In the genomic region with DNA sequence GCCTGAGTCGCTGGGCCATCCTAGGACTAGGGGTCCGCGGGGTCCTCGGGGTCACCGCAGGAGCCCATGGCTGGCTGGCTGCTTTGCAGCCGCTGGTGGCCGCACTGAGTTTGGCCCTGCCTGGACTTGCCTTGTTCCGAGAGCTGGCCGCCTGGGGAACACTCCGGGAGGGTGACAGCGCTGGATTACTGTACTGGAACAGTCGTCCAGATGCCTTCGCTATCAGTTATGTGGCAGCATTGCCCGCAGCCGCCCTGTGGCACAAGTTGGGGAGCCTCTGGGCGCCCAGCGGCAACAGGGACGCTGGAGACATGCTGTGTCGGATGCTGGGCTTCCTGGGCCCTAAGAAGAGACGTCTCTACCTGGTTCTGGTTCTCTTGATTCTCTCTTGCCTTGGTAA, we compare ENCODE assay signal across 7 mouse cellular contexts. TPM values are rescaled to one million over a fixed set of nuclear protein-coding genes. Genes with fewer than 3 reads are reported as not detected.
DNase-seq lines count a peak whose midpoint lies in the region; ATAC-seq and TF ChIP-seq lines count a peak whose summit lies in the region.

No protein-coding gene starts in this region.

- no peak for TF ChIP-seq POLR2A in embryonic fibroblast, embryonic 13.5 days (IDR thresholded peaks at IDR 0.05; ENCODE audit: low read depth, low read length)

- WGBS in hindbrain, embryonic 15.5 days, result 2% methylated on average over 20 of the region's 20 CpGs
- WGBS in midbrain, embryonic 11.5 days, result 3% methylated on average over 20 of the region's 20 CpGs

- no peaks in the 10 kb centered on the region for H3K9me3 ChIP-seq in hindbrain, embryonic 15.5 days
- H3K9me3 ChIP-seq in midbrain, embryonic 11.5 days (ENCODE audit: control insufficient read depth, low read length), result no peaks in the 10 kb centered on the region

- H3K4me3 ChIP-seq in embryonic fibroblast, embryonic 13.5 days (ENCODE audit: insufficient read depth, low read length), result peak overlapping the region; percentile 68
- peak overlapping the region; percentile 46 for H3K4me3 ChIP-seq in hindbrain, embryonic 15.5 days
- H3K4me3 ChIP-seq in midbrain, embryonic 11.5 days (ENCODE audit: low read depth, low read length), result peak overlapping the region; percentile 30

- H3K4me2 ChIP-seq in hindbrain, embryonic 15.5 days, result peak overlapping the region; percentile 77
- H3K4me2 ChIP-seq in midbrain, embryonic 11.5 days, result peak overlapping the region; percentile 55

- 0 out of 2 replicates have a peak, but pooled peaks have one; percentile 11 for ATAC-seq in hindbrain, embryonic 15.5 days (ENCODE audit: low FRiP score, low read depth)
- ATAC-seq in midbrain, embryonic 11.5 days (ENCODE audit: low FRiP score), result peak; percentile 30; the same call in 1 of the 2 replicates

- no peak for TF ChIP-seq CTCF in embryonic fibroblast, embryonic 13.5 days (IDR thresholded peaks at IDR 0.05; ENCODE audit: borderline replicate concordance, insufficient read depth, low read length)

- no peaks in the 10 kb centered on the region for H3K4me1 ChIP-seq in embryonic fibroblast, embryonic 13.5 days (ENCODE audit: control insufficient read depth, insufficient read depth, low read length)
- peaks cover 15% of the 10 kb centered on the region for H3K4me1 ChIP-seq in hindbrain, embryonic 15.5 days (replicated peaks)
- peaks cover 11% of the 10 kb centered on the region for H3K4me1 ChIP-seq in midbrain, embryonic 11.5 days (ENCODE audit: control insufficient read depth, insufficient read depth, low read length)

- peak overlapping the region; percentile 44 for H3K9ac ChIP-seq in hindbrain, embryonic 15.5 days
- H3K9ac ChIP-seq in midbrain, embryonic 11.5 days (ENCODE audit: low read length), result peak overlapping the region; percentile 33

- peaks cover 64% of the 10 kb centered on the region for H3K27me3 ChIP-seq in hindbrain, embryonic 15.5 days
- peaks cover 44% of the 10 kb centered on the region for H3K27me3 ChIP-seq in midbrain, embryonic 11.5 days (ENCODE audit: control insufficient read depth, insufficient read depth, low read length)

- DNase-seq in urinary bladder, adult 2 months (ENCODE audit: low spot score), result peak; percentile 56
- DNase-seq in urinary bladder, postnatal 10 days (ENCODE audit: low spot score), result no peak
- peak; percentile 84 for DNase-seq in midbrain, embryonic 11.5 days (ENCODE audit: low spot score, missing footprints)
- DNase-seq in urinary bladder, postnatal 36 days (ENCODE audit: low spot score in 2 of 2), result peak; percentile 38 to 45
- DNase-seq in layer of hippocampus, postnatal 14 days (ENCODE audit: low spot score in 2 of 2), result no peak

- no peaks in the 10 kb centered on the region for H3K36me3 ChIP-seq in hindbrain, embryonic 15.5 days
- H3K36me3 ChIP-seq in midbrain, embryonic 11.5 days (ENCODE audit: control insufficient read depth, insufficient read depth, low read length), result no peaks in the 10 kb centered on the region

- peak overlapping the region; percentile 64 for H3K27ac ChIP-seq in embryonic fibroblast, embryonic 13.5 days (ENCODE audit: insufficient read depth, low read length)
- H3K27ac ChIP-seq in hindbrain, embryonic 15.5 days (replicated peaks), result no peak overlapping the region
- H3K27ac ChIP-seq in midbrain, embryonic 11.5 days (ENCODE audit: low read depth, low read length), result no peak overlapping the region

RNA-seq across cellular contexts. Expression of a gene that starts 0.4 kb away (rescaled TPM):
- 34.7 and 37.4 TPM in 2 replicates for polyA plus RNA-seq in urinary bladder, adult 2 months (2012; rRNA removed)
- polyA plus RNA-seq in embryonic fibroblast, embryonic 13.5 days (2011; ENCODE audit: insufficient read length, low read depth, missing spikeins), result 2.7 and 11.9 TPM in 2 replicates
- 1.4 and 2.4 TPM in 2 replicates for polyA plus RNA-seq in hindbrain, embryonic 15.5 days (2015; fragmentation: Nextera tagmentation; extraction: Ambion mirVana)
- polyA plus RNA-seq in midbrain, embryonic 11.5 days (2014; fragmentation: Nextera tagmentation; extraction: Ambion mirVana), result 1.0 and 1.3 TPM in 2 replicates
- 1 to 10 TPM; 1.1 to 1.8 TPM for total RNA-seq in layer of hippocampus, postnatal 14 days (2021)

RNA-seq across cellular contexts. Expression of a gene that starts 0.7 kb away (rescaled TPM):
- 29.5 and 40.1 TPM in 2 replicates for polyA plus RNA-seq in urinary bladder, adult 2 months (2012; rRNA removed)
- 17.8 TPM in 2 replicates for polyA plus RNA-seq in embryonic fibroblast, embryonic 13.5 days (2011; ENCODE audit: insufficient read length, low read depth, missing spikeins)
- 3.0 and 3.7 TPM in 2 replicates for polyA plus RNA-seq in hindbrain, embryonic 15.5 days (2015; fragmentation: Nextera tagmentation; extraction: Ambion mirVana)
- polyA plus RNA-seq in midbrain, embryonic 11.5 days (2014; fragmentation: Nextera tagmentation; extraction: Ambion mirVana), result 0.77 and 1.7 TPM in 2 replicates
- 1 to 10 TPM; 2.8 to 3.2 TPM for total RNA-seq in layer of hippocampus, postnatal 14 days (2021)

RNA-seq across cellular contexts. Expression of a gene that starts 9.5 kb away (rescaled TPM):
- 81.2 and 88.3 TPM in 2 replicates for polyA plus RNA-seq in urinary bladder, adult 2 months (2012; rRNA removed)
- polyA plus RNA-seq in embryonic fibroblast, embryonic 13.5 days (2011; ENCODE audit: insufficient read length, low read depth, missing spikeins), result 16.1 and 18.8 TPM in 2 replicates
- 3.3 and 5.7 TPM in 2 replicates for polyA plus RNA-seq in hindbrain, embryonic 15.5 days (2015; fragmentation: Nextera tagmentation; extraction: Ambion mirVana)
- polyA plus RNA-seq in midbrain, embryonic 11.5 days (2014; fragmentation: Nextera tagmentation; extraction: Ambion mirVana), result 1.8 and 2.1 TPM in 2 replicates
- total RNA-seq in layer of hippocampus, postnatal 14 days (2021), result 1 to 10 TPM; 2.5 to 2.6 TPM

RNA-seq across cellular contexts. Expression of a gene that starts 15.3 kb away (rescaled TPM):
- polyA plus RNA-seq in urinary bladder, adult 2 months (2012; rRNA removed), result 37.9 and 42.4 TPM in 2 replicates
- 25.6 and 25.7 TPM in 2 replicates for polyA plus RNA-seq in embryonic fibroblast, embryonic 13.5 days (2011; ENCODE audit: insufficient read length, low read depth, missing spikeins)
- 2.2 and 2.3 TPM in 2 replicates for polyA plus RNA-seq in hindbrain, embryonic 15.5 days (2015; fragmentation: Nextera tagmentation; extraction: Ambion mirVana)
- 0.27 and 0.63 TPM in 2 replicates for polyA plus RNA-seq in midbrain, embryonic 11.5 days (2014; fragmentation: Nextera tagmentation; extraction: Ambion mirVana)
- total RNA-seq in layer of hippocampus, postnatal 14 days (2021), result 1 to 10 TPM; 5.7 to 5.9 TPM

RNA-seq across cellular contexts. Expression of a gene that starts 35.1 kb away (rescaled TPM):
- 22.4 and 22.8 TPM in 2 replicates for polyA plus RNA-seq in urinary bladder, adult 2 months (2012; rRNA removed)
- 2.2 and 2.4 TPM in 2 replicates for polyA plus RNA-seq in embryonic fibroblast, embryonic 13.5 days (2011; ENCODE audit: insufficient read length, low read depth, missing spikeins)
- 0.79 and 1.1 TPM in 2 replicates for polyA plus RNA-seq in hindbrain, embryonic 15.5 days (2015; fragmentation: Nextera tagmentation; extraction: Ambion mirVana)
- polyA plus RNA-seq in midbrain, embryonic 11.5 days (2014; fragmentation: Nextera tagmentation; extraction: Ambion mirVana), result 0.25 and 0.38 TPM in 2 replicates
- under 1 TPM; 0.65 to 0.98 TPM for total RNA-seq in layer of hippocampus, postnatal 14 days (2021)

Comparison
In these comparisons a context has a peak if more than half of its experiments do, and no peak if none do; other contexts are left out.
1. DNase-seq: peak in urinary bladder, adult 2 months (single experiment), midbrain, embryonic 11.5 days (single experiment) and urinary bladder, postnatal 36 days (2 of 2); none in urinary bladder, postnatal 10 days (single experiment) and layer of hippocampus, postnatal 14 days (0 of 2).
2. Peak in every context shown above with its lines, with median percentiles within 50 percentile points of each other: H3K4me3 ChIP-seq.